Mouse (Mus musculus): Measurements from ENCODE around the gene Trim46. TPM values are rescaled to one million over a fixed set of nuclear protein-coding genes. Genes with fewer than 3 reads are reported as not detected.

Gene Trim46
- polyA plus RNA-seq, 1 experiment from 2014 or later = 32.4 TPM

GRCm38 (mm10) chr3:89244158-89244981, 1.7 kb downstream of the Trim46 start:
- WGBS = 15% methylated on average over 25 of the region's 25 CpGs
- peak; percentile 35 for ATAC-seq (ENCODE audit: low FRiP score, low read depth)
- H3K9ac ChIP-seq = peak overlapping the region; percentile 69
- no peaks in the 10 kb centered on the region for H3K27me3 ChIP-seq (replicated peaks)
- H3K4me3 ChIP-seq = peak overlapping the region; percentile 49
- H3K36me3 ChIP-seq = peaks cover 31% of the 10 kb centered on the region
- peak overlapping the region; percentile 74 for H3K27ac ChIP-seq
- H3K9me3 ChIP-seq = no peaks in the 10 kb centered on the region
- peak overlapping the region; percentile 83 for H3K4me2 ChIP-seq (replicated peaks)
- H3K4me1 ChIP-seq = peaks cover 37% of the 10 kb centered on the region

- Histone ChIP-seq H3K4me3 (peak overlapping the region; percentile 49), H3K27me3 (replicated peaks) (no peaks in the 10 kb centered on the region), H3K4me2 (replicated peaks) (peak overlapping the region; percentile 83), H3K9me3 (no peaks in the 10 kb centered on the region), H3K9ac (peak overlapping the region; percentile 69), H3K4me1 (peaks cover 37% of the 10 kb centered on the region), H3K27ac (no peak overlapping the region), H3K36me3 (peaks cover 31% of the 10 kb centered on the region)
- ATAC-seq (ENCODE audit: low FRiP score, low read depth) = no peak
- 16% methylated on average over 14 of the region's 14 CpGs for WGBS
Observed at GRCm38 (mm10) chr3:89243609-89244008, 2.5 kb downstream of the Trim46 start.

DNA sequence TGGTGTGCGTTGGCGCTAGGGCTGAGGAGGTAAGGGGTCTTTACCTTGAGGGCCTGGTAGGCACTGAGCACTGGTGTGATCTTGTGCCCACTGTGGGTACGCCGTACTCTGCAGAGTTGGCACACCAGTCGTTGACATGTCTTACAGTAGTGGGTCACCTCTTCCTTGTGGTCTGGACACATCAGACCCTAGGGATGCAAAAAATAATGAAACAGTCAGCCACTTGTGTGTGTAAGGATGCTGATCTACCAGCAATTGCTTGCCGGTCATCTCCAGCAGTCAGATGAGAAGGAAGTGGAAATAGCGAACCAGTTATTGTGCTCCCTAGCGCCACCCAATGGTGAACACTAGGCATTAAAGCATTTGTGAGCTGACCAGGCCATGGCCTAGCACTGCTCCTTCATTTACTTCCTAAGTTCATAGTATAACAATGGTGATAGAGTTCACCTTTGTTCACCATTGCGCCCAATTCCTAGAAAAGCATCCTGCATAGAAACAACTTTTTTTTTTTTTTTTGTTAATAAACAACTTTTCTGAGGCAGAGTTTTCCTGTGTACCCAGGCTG, 3.7 kb downstream of the Trim46 start:
- no peak overlapping the region for H3K27ac ChIP-seq
- H3K27me3 ChIP-seq (replicated peaks) = no peaks in the 10 kb centered on the region
- H3K36me3 ChIP-seq = peaks cover 43% of the 10 kb centered on the region
- H3K9ac ChIP-seq = no peak overlapping the region
- 77% methylated on average over 9 of the region's 9 CpGs for WGBS
- peaks cover 31% of the 10 kb centered on the region for H3K4me1 ChIP-seq
- no peak for ATAC-seq (ENCODE audit: low FRiP score, low read depth)
- H3K9me3 ChIP-seq = no peaks in the 10 kb centered on the region
- no peak overlapping the region for H3K4me3 ChIP-seq
- no peak overlapping the region for H3K4me2 ChIP-seq (replicated peaks)

DNA sequence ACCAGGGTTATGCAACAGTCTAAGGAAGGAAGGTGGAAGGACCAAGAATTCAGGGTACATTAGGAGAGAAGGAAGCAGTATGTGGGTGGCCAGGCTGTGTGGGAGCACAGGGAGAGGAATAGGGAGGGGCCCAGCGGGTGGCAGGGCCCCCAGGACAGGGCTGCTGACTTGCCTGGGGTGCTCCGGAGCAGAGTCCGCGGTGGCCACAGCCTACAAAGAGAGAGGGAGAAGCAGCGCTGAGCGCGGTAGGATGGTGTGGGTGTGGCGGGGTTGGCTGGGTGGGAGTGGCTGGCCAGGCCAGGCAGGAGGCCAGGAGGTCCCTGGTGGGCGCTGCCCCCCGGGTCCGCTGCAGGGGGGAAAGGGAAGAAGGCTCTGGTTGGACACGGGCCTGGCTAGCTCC, 7.6 kb downstream of the Trim46 start:
- no peak overlapping the region for H3K4me3 ChIP-seq
- no peak for ATAC-seq (ENCODE audit: low FRiP score, low read depth)
- no peak overlapping the region for H3K9ac ChIP-seq
- no peaks in the 10 kb centered on the region for H3K9me3 ChIP-seq
- peaks cover 79% of the 10 kb centered on the region for H3K36me3 ChIP-seq
- WGBS = 80% methylated on average over 11 of the region's 12 CpGs
- no peak overlapping the region for H3K4me2 ChIP-seq (replicated peaks)
- no peaks in the 10 kb centered on the region for H3K27me3 ChIP-seq (replicated peaks)
- H3K4me1 ChIP-seq = peaks cover 4% of the 10 kb centered on the region
- no peak overlapping the region for H3K27ac ChIP-seq

DNA sequence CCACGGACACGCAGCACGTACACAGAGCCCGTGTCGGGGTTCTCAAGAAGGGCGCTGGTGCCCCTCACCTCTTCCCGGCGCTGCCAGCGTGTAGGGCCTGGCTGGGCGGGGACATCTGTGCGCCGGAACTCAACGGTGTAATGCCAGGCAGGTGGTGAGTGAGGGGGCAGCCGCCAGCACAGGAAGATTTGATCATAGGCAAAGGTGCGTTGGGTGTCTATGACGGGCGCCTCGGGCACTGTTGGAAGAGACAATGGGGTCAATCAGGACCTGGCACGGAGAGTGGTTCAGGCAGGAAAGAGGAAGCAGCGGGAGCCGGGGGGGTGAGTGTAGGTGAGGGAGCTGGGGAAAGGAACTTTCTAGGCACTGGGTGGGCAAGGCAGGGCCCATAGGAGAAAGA, 8.4 kb downstream of the Trim46 start:
- Histone ChIP-seq H3K9me3 (no peaks in the 10 kb centered on the region), H3K27ac (no peak overlapping the region), H3K4me1 (no peaks in the 10 kb centered on the region), H3K27me3 (replicated peaks) (no peaks in the 10 kb centered on the region), H3K4me2 (replicated peaks) (no peak overlapping the region), H3K4me3 (no peak overlapping the region), H3K36me3 (peaks cover 82% of the 10 kb centered on the region), H3K9ac (no peak overlapping the region)
- ATAC-seq (ENCODE audit: low FRiP score, low read depth) = no peak
- WGBS = 94% methylated on average over 21 of the region's 21 CpGs

- H3K9me3 ChIP-seq = no peaks in the 10 kb centered on the region
- ATAC-seq (ENCODE audit: low FRiP score, low read depth) = no peak
- H3K27me3 ChIP-seq (replicated peaks) = no peaks in the 10 kb centered on the region
- H3K4me2 ChIP-seq (replicated peaks) = no peak overlapping the region
- peaks cover 74% of the 10 kb centered on the region for H3K36me3 ChIP-seq
- no peak overlapping the region for H3K27ac ChIP-seq
- no peaks in the 10 kb centered on the region for H3K4me1 ChIP-seq
- no peak overlapping the region for H3K4me3 ChIP-seq
- no peak overlapping the region for H3K9ac ChIP-seq
- WGBS = 93% methylated on average over 10 of the region's 10 CpGs
Observed at GRCm38 (mm10) chr3:89236516-89236915, 9.6 kb downstream of the Trim46 start.

- Histone ChIP-seq H3K4me2 (replicated peaks) (no peak overlapping the region), H3K27ac (no peak overlapping the region), H3K9me3 (no peaks in the 10 kb centered on the region), H3K4me3 (no peak overlapping the region), H3K27me3 (replicated peaks) (no peaks in the 10 kb centered on the region; the same call in 1 of the 2 replicates), H3K4me1 (peaks cover 8% of the 10 kb centered on the region), H3K36me3 (peaks cover 51% of the 10 kb centered on the region), H3K9ac (no peak overlapping the region)
- WGBS = 87% methylated on average over 14 of the region's 14 CpGs
- ATAC-seq (ENCODE audit: low FRiP score, low read depth) = no peak
Observed at GRCm38 (mm10) chr3:89233562-89234110, 12.5 kb downstream of the Trim46 start.

DNA sequence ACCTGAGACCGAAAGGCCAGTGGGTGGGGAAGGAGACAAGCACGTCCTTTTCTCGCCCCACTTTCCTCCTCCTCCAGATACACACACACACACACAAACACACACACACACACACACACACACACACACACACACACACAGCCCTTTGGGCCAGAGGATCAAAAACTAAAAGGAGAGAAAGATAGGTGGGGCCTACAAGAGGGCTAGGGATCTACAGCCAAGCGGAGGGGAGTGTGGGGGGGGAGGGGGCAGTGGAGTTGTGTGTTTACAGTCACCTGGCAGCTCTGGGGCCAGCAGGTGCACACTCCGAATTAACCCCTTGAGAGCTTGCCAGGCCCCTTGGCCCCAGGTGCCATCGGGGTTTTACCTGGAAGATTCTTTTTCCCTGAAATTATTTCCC, 13.5 kb downstream of the Trim46 start:
- H3K36me3 ChIP-seq = peaks cover 41% of the 10 kb centered on the region
- H3K4me3 ChIP-seq = no peak overlapping the region
- H3K9me3 ChIP-seq = no peaks in the 10 kb centered on the region
- peaks cover 17% of the 10 kb centered on the region for H3K4me1 ChIP-seq
- no peaks in the 10 kb centered on the region; the same call in 1 of the 2 replicates for H3K27me3 ChIP-seq (replicated peaks)
- H3K4me2 ChIP-seq (replicated peaks) = no peak overlapping the region
- no peak overlapping the region for H3K27ac ChIP-seq
- no peak overlapping the region for H3K9ac ChIP-seq
- 73% methylated on average over 6 of the region's 6 CpGs for WGBS
- ATAC-seq (ENCODE audit: low FRiP score, low read depth) = no peak

DNA sequence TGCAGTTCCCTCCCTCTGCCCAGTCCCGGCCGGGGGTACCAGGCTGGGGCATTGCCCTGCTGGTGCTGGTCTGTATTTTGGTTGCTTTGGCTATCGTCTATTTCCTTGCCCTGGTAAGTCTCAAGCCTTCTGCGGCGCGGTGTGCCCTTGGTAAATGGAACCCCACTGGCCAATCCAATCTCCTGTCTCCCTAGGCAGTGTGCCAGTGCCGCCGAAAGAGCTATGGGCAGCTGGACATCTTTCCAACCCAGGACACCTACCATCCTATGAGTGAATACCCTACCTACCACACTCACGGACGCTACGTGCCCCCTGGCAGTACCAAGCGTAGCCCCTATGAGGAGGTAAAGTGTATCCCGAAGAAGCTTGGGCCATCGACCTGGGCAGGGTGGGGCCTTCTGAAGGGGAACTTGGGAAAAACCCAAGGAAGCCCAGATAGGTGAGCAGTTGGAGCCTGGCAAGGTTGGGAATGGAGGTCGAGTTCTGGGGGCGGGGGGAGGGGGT, 14.3 kb downstream of the Trim46 start:
- Histone ChIP-seq H3K4me3 (no peak overlapping the region), H3K9ac (no peak overlapping the region), H3K27me3 (replicated peaks) (no peaks in the 10 kb centered on the region; the same call in 1 of the 2 replicates), H3K27ac (no peak overlapping the region), H3K4me1 (peaks cover 23% of the 10 kb centered on the region), H3K4me2 (replicated peaks) (no peak overlapping the region), H3K9me3 (no peaks in the 10 kb centered on the region), H3K36me3 (peaks cover 35% of the 10 kb centered on the region)
- ATAC-seq (ENCODE audit: low FRiP score, low read depth) = no peak
- WGBS = 77% methylated on average over 16 of the region's 16 CpGs

GRCm38 (mm10) chr3:89231345-89231744, 14.8 kb downstream of the Trim46 start:
- no peak for ATAC-seq (ENCODE audit: low FRiP score, low read depth)
- H3K4me1 ChIP-seq = peaks cover 28% of the 10 kb centered on the region
- H3K27me3 ChIP-seq (replicated peaks) = no peaks in the 10 kb centered on the region; the same call in 1 of the 2 replicates
- no peak overlapping the region for H3K4me3 ChIP-seq
- no peaks in the 10 kb centered on the region for H3K9me3 ChIP-seq
- no peak overlapping the region for H3K27ac ChIP-seq
- H3K36me3 ChIP-seq = peaks cover 31% of the 10 kb centered on the region
- 82% methylated on average over 7 of the region's 7 CpGs for WGBS
- H3K4me2 ChIP-seq (replicated peaks) = no peak overlapping the region
- no peak overlapping the region for H3K9ac ChIP-seq

DNA sequence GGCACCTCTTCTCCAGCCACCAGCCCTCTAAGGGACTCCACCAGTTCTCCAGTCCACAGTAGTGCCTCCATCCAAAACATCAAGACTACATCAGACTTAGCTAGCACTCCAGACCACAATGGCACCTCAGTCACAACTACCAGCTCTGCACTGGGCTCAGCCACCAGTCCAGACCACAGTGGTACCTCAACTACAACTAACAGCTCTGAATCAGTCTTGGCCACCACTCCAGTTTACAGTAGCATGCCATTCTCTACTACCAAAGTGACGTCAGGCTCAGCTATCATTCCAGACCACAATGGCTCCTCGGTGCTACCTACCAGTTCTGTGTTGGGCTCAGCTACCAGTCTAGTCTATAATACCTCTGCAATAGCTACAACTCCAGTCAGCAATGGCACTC, 15.5 kb downstream of the Trim46 start:
- H3K36me3 ChIP-seq = peaks cover 23% of the 10 kb centered on the region
- no peak overlapping the region for H3K4me2 ChIP-seq (replicated peaks)
- ATAC-seq (ENCODE audit: low FRiP score, low read depth) = no peak
- no peak overlapping the region for H3K27ac ChIP-seq
- no peak overlapping the region for H3K9ac ChIP-seq
- no peak overlapping the region for H3K4me3 ChIP-seq
- WGBS = 86% methylated on average over 2 of the region's 2 CpGs
- peaks cover 36% of the 10 kb centered on the region for H3K4me1 ChIP-seq
- H3K27me3 ChIP-seq (replicated peaks) = no peaks in the 10 kb centered on the region; the same call in 1 of the 2 replicates
- no peaks in the 10 kb centered on the region for H3K9me3 ChIP-seq

DNA sequence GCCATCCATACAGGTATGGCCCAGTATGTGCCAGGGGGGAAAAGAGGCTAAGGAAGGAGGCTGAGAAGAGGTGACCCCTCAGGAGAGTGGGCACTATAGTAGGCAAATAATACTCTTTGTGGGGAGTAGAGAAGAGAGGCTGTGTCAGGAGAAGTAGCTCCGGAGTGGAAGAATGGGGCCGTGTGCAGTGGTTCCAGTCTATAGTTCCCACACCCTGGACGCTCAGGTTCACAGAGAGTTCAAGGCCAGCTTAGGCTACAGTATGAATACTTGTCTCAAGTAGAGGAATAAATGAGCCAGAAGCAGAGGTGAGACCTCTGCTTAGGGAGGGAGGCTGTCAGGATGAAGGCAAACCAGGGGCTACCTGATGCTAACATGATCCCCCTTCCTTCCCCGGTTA, 16.8 kb downstream of the Trim46 start:
- H3K27me3 ChIP-seq (replicated peaks) = no peaks in the 10 kb centered on the region; the same call in 1 of the 2 replicates
- peaks cover 47% of the 10 kb centered on the region for H3K4me1 ChIP-seq
- H3K4me3 ChIP-seq = no peak overlapping the region
- 60% methylated on average over 4 of the region's 4 CpGs for WGBS
- H3K9me3 ChIP-seq = no peaks in the 10 kb centered on the region
- no peak for ATAC-seq (ENCODE audit: low FRiP score, low read depth)
- peak overlapping the region; percentile 85; the same call in 1 of the 2 replicates for H3K4me2 ChIP-seq (replicated peaks)
- no peak overlapping the region for H3K9ac ChIP-seq
- peaks cover 15% of the 10 kb centered on the region for H3K36me3 ChIP-seq
- H3K27ac ChIP-seq = no peak overlapping the region
